Mouse (Mus musculus): ENCODE results near the gene Igf2. TPM values are rescaled to one million over a fixed set of nuclear protein-coding genes. Genes with fewer than 3 reads are reported as not detected.

Gene Igf2
- total and polyA plus RNA-seq, 2 experiments from 2014 or later: 1,040 to 1,317 TPM

GRCm38 (mm10) chr7:142659767-142660650 is 6.6 kb downstream of the Igf2 start:
- DNase-seq (ENCODE audit: low spot score): no peak
- H3K4me3 ChIP-seq (ENCODE audit: low read depth, low read length): peak overlapping the region; percentile 63
- WGBS: 2% methylated on average over 41 of the region's 43 CpGs
- no peaks in the 10 kb centered on the region for H3K4me1 ChIP-seq (ENCODE audit: control insufficient read depth, insufficient read depth)
- peaks cover 3% of the 10 kb centered on the region; the same call in 1 of the 2 replicates for H3K36me3 ChIP-seq (replicated peaks; ENCODE audit: control insufficient read depth, insufficient read depth, low read length)
- ATAC-seq (ENCODE audit: insufficient read depth, low read depth): peak; percentile 8; the same call in 1 of the 2 replicates
- peak overlapping the region; percentile 67 for H3K9ac ChIP-seq (replicated peaks; ENCODE audit: low read depth, low read length)
- H3K27ac ChIP-seq (ENCODE audit: low read depth): peak overlapping the region; percentile 86
- H3K9me3 ChIP-seq (replicated peaks; ENCODE audit: control insufficient read depth, low read length): no peaks in the 10 kb centered on the region
- H3K4me2 ChIP-seq (ENCODE audit: low read depth, low read length): peak overlapping the region; percentile 73
- TF ChIP-seq EP300 (IDR thresholded peaks at IDR 0.05; ENCODE audit: low read depth) (no peak), CTCF (IDR thresholded peaks at IDR 0.05; ENCODE audit: low read depth) (no peak)
- H3K27me3 ChIP-seq (ENCODE audit: control insufficient read depth, insufficient read depth, low read length): peaks cover 89% of the 10 kb centered on the region

- Histone ChIP-seq H3K4me2 (ENCODE audit: low read depth, low read length) (peak overlapping the region; percentile 73), H3K27ac (ENCODE audit: low read depth) (peak overlapping the region; percentile 86), H3K9me3 (replicated peaks; ENCODE audit: control insufficient read depth, low read length) (no peaks in the 10 kb centered on the region), H3K4me1 (ENCODE audit: control insufficient read depth, insufficient read depth) (no peaks in the 10 kb centered on the region), H3K27me3 (ENCODE audit: control insufficient read depth, insufficient read depth, low read length) (peaks cover 89% of the 10 kb centered on the region), H3K9ac (replicated peaks; ENCODE audit: low read depth, low read length) (peak overlapping the region; percentile 67), H3K4me3 (ENCODE audit: low read depth, low read length) (peak overlapping the region; percentile 63), H3K36me3 (replicated peaks; ENCODE audit: control insufficient read depth, insufficient read depth, low read length) (peaks cover 10% of the 10 kb centered on the region; the same call in 1 of the 2 replicates)
- WGBS: under 1% methylated on average over 40 of the region's 70 CpGs
- DNase-seq (ENCODE audit: low spot score) (peak; percentile 55), ATAC-seq (ENCODE audit: insufficient read depth, low read depth) (peak; percentile 63)
- TF ChIP-seq CTCF (IDR thresholded peaks at IDR 0.05; ENCODE audit: low read depth): peak; percentile 3; the same call in 1 of the 2 replicates
- no peak for TF ChIP-seq EP300 (IDR thresholded peaks at IDR 0.05; ENCODE audit: low read depth)
Observed at GRCm38 (mm10) chr7:142659181-142659681, 7.4 kb downstream of the Igf2 start.

DNA sequence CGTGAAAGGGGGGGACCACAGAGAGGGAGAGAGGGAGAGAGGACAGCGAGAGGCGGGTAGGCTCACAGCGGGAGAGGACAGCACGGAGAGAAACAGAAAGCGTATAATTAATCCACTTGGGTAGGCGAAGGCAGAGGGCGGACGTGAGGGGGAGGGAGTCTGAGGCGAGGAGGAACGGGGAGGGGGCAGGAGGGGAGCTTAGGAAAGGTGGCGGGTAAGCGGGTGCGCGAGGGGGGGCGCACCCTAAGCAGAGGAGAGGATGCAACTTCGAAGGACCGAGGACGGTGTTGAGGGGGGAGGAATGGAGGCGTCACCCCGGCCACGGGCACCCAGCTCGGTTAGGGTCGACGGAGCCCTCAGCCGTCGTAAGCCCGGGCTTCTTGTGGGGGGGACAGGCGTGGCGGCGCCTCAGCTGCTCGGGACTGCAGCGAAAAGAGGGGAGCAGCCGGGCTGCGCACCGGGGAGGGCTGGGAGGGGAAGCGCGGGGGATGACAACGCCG is 7.9 kb downstream of the Igf2 start:
- DNase-seq (ENCODE audit: low spot score): peak; percentile 37
- 1% methylated on average over 37 of the region's 40 CpGs for WGBS

DNA sequence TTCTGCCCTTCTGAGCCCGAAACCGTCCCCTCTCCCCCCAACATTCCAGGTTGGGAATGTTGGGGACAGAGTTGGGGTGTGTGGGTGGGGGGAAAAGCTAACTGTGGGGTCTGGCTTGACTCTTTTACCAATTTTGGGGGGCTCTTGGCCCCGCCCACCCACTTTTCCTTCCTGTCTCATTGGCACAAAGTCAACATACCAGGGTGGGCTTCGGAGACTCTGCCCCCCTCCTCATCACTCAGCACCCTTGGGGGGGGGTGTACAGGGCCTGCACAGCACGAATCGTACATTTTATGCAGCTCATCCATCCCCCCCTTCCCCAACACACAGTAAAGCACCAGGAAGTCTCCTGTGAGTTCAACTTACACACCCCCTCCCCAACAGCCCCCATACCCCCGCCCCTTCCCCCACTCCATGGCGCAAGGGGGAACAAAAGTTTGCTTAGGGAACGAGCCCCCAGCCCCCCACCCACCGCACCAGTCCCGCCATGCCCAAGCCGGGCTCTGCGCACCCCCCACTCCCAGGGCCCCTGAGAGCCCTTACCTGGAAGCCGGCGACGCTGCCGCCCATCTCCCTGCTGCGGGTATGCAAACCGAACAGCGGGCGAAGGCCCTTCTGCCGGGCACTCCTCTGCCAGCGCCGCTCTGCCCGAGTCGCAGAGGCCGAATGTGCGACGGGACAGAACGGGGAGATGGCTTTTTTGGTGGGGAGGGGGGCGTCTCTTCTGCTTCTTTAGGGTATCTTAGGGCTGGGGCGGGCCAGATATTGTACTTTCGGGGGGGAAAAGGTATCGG is 8.6 kb downstream of the Igf2 start:
- Histone ChIP-seq H3K9ac (replicated peaks; ENCODE audit: low read depth, low read length) (peak overlapping the region; percentile 67), H3K4me3 (ENCODE audit: low read depth, low read length) (peak overlapping the region; percentile 63), H3K9me3 (replicated peaks; ENCODE audit: control insufficient read depth, low read length) (no peaks in the 10 kb centered on the region), H3K27me3 (ENCODE audit: control insufficient read depth, insufficient read depth, low read length) (peaks cover 86% of the 10 kb centered on the region), H3K4me1 (ENCODE audit: control insufficient read depth, insufficient read depth) (no peaks in the 10 kb centered on the region), H3K4me2 (ENCODE audit: low read depth, low read length) (peak overlapping the region; percentile 73), H3K27ac (ENCODE audit: low read depth) (peak overlapping the region; percentile 86), H3K36me3 (replicated peaks; ENCODE audit: control insufficient read depth, insufficient read depth, low read length) (peaks cover 19% of the 10 kb centered on the region)
- TF ChIP-seq EP300 (IDR thresholded peaks at IDR 0.05; ENCODE audit: low read depth) (no peak), CTCF (IDR thresholded peaks at IDR 0.05; ENCODE audit: low read depth) (no peak)
- no peak for ATAC-seq (ENCODE audit: insufficient read depth, low read depth)
- no peak for DNase-seq (ENCODE audit: low spot score)
- 2% methylated on average over 34 of the region's 34 CpGs for WGBS

More for the DNA sequence above, 7.9 kb downstream of the Igf2 start:
- Histone ChIP-seq H3K4me1 (ENCODE audit: control insufficient read depth, insufficient read depth) (no peaks in the 10 kb centered on the region), H3K36me3 (replicated peaks; ENCODE audit: control insufficient read depth, insufficient read depth, low read length) (peaks cover 15% of the 10 kb centered on the region), H3K27me3 (ENCODE audit: control insufficient read depth, insufficient read depth, low read length) (peaks cover 89% of the 10 kb centered on the region), H3K4me3 (ENCODE audit: low read depth, low read length) (peak overlapping the region; percentile 63), H3K27ac (ENCODE audit: low read depth) (peak overlapping the region; percentile 86), H3K4me2 (ENCODE audit: low read depth, low read length) (peak overlapping the region; percentile 73), H3K9me3 (replicated peaks; ENCODE audit: control insufficient read depth, low read length) (no peaks in the 10 kb centered on the region), H3K9ac (replicated peaks; ENCODE audit: low read depth, low read length) (peak overlapping the region; percentile 67)
- TF ChIP-seq EP300 (IDR thresholded peaks at IDR 0.05; ENCODE audit: low read depth) (no peak), CTCF (IDR thresholded peaks at IDR 0.05; ENCODE audit: low read depth) (no peak)
- no peak for ATAC-seq (ENCODE audit: insufficient read depth, low read depth)

DNA sequence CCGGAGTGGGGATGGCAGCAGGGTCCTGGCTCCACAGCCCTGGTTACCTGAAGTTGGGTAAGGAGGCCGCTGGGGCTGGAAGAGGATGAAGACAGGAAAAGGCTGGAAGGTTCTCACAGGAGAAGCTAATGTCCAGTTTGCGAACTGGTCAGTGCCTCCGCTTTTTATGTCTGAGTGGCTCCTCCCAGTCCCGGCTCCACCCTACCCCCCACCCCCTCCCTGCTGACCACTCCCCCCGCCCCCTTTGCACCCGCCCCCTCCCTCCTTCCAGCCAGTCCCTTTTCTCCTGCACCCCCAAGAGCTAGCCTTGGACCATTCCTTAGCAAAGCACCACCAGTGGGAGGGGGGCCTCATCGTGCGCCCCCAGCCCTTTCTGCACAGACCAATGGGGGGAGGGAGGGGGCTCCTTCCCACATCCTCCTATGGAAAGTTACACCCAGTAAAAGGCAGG is 9.2 kb downstream of the Igf2 start:
- H3K4me2 ChIP-seq (ENCODE audit: low read depth, low read length): peak overlapping the region; percentile 73
- H3K36me3 ChIP-seq (replicated peaks; ENCODE audit: control insufficient read depth, insufficient read depth, low read length): peaks cover 19% of the 10 kb centered on the region
- no peaks in the 10 kb centered on the region for H3K4me1 ChIP-seq (ENCODE audit: control insufficient read depth, insufficient read depth)
- H3K4me3 ChIP-seq (ENCODE audit: low read depth, low read length): peak overlapping the region; percentile 63
- TF ChIP-seq EP300 (IDR thresholded peaks at IDR 0.05; ENCODE audit: low read depth) (no peak), CTCF (IDR thresholded peaks at IDR 0.05; ENCODE audit: low read depth) (no peak)
- peak overlapping the region; percentile 67 for H3K9ac ChIP-seq (replicated peaks; ENCODE audit: low read depth, low read length)
- peak overlapping the region; percentile 86 for H3K27ac ChIP-seq (ENCODE audit: low read depth)
- no peaks in the 10 kb centered on the region for H3K9me3 ChIP-seq (replicated peaks; ENCODE audit: control insufficient read depth, low read length)
- WGBS: 20% methylated on average over 9 of the region's 9 CpGs
- DNase-seq (ENCODE audit: low spot score) (no peak), ATAC-seq (ENCODE audit: insufficient read depth, low read depth) (no peak; the same call in 1 of the 2 replicates)
- peaks cover 80% of the 10 kb centered on the region for H3K27me3 ChIP-seq (ENCODE audit: control insufficient read depth, insufficient read depth, low read length)
